Mouse (Mus musculus) cerebellum, adult 2 months (tissue): ENCODE measurements around the gene Ccdc9b.

Source experiments
- CTCF ChIP-seq: fragments of 200-500 bp; IDR thresholded peaks from 2 replicates; pipeline ENCODE4 v1.5.1; 2011; ENCODE audit warnings: low read depth, mild to moderate bottlenecking, control low read depth, low read length, moderate library complexity, borderline replicate concordance; ENCODE audit not compliant: insufficient read depth
- POLR2A ChIP-seq: fragments of 200-500 bp; IDR thresholded peaks from 2 replicates; pipeline ENCODE4 v1.6.1; 2011; ENCODE audit warnings: low read length, control low read depth, borderline replicate concordance; ENCODE audit not compliant: insufficient read depth

DNA sequence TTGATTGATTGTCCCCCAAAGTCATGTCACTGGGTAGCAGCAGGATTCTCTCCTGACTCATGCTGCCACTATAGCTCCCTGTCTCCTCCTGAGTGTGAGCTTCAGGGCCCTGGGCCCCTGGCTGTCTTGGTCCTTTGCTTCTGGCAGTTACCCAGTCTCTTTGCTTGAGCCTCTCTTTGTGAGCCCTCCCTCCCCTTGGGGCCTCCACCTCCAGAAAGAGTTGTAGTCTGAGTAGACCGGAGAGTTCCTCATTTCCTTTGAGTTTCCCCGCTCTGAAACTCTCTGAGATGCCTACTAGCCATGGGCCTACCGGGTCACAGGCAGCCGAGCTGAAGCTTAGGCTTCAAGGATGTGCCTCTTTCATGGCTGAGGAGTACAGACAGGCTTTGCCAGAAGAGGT lies 31.2 kb upstream of the Ccdc9b start:
- TF ChIP-seq CTCF (no peak), POLR2A (no peak)
